Mouse (Mus musculus): ENCODE measurements around the gene Trappc3l.

- TF ChIP-seq CTCF (IDR thresholded peaks at IDR 0.05; ENCODE audit: low read depth, low read length) (no peak), EP300 (IDR thresholded peaks at IDR 0.05; ENCODE audit: insufficient read depth, low read depth, low read length) (no peak)
Measured at GRCm38 (mm10) chr10:33998397-33998796, 39.0 kb upstream of the Trappc3l start.

All from ES-Bruce4 (cell line).